Mouse (Mus musculus) layer of hippocampus, adult 8-10 months (tissue): ENCODE measurements around the gene Omg. TPM values are rescaled to one million over a fixed set of nuclear protein-coding genes. Genes with fewer than 3 reads are reported as not detected.
A peak's percentile ranks its signal among the peaks of the same experiment; 100 is the strongest.

Experiments
- DNase-seq, 2 experiments: peaks; one replicate each; pipeline ENCODE4 v3.0.0; 2022; ENCODE audit warnings: low spot score in 2 of 2
- total RNA-seq, 4 experiments: library from RNA; stranded (reverse); gene quantifications; 2 replicates each; pipeline ENCODE4 v1.2.4; 2022

Omg gene
- total RNA-seq, 4 experiments from 2014 or later, result 80.6 to 97.9 (median 89.5) TPM

DNA sequence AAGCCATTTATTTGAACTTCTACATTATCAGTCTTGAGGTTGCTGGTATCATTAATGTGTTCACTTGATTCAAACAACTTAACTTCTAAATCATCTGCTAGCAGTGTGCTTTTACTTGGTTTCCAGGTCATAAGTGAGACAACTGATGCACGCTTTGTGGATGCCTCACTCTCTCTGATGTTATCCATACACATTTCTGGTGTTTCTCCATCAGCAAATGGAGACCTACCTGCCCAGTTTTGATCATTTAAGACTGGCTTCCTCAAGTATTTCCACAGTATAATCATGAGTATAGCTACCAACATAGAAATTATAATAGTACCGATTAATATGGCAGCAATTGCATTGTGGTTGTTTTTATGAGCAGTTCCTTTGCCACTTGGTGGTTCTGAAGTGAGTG lies 11.9 kb upstream of the Omg start:
- DNase-seq, result no peak

DNA sequence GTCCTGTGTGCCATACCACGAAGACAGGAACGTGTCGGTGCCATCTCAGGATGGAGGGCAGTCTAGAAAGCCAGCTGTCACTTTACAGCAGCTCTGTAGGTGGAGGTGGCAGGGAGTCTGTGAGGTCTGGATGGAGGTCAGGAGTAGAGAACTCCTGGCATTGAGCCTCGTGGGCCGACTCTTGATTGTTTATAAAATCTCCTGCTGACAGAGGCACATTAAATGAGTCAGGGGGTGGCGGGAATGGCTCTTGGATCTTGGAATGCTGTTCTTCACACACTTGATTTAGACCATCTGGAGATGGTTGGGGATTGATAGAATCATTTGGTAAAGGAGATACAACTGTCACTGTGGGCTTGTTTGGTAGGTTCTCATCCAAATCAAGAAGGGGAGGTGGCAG lies 11.4 kb upstream of the Omg start:
- no peak for DNase-seq

DNA sequence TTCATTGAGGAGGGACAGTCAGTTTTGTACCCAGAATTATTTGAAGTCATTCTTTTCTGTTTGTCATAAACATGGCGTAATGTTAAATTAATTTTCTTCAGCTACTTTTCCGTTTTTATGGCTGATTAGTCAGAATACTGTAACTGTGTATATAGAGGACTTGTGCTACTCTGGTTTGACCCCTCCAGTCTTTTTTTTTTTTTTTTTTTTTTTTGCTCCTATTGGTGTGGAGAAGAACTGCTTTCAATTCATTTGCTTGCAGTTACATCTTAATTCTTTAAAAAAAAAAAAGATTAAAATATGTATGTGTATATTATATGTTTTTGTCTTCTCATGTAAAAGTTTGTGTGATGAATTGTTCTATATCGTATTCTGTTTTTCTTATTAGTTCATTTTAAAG lies 8.1 kb upstream of the Omg start:
- DNase-seq, result no peak

DNA sequence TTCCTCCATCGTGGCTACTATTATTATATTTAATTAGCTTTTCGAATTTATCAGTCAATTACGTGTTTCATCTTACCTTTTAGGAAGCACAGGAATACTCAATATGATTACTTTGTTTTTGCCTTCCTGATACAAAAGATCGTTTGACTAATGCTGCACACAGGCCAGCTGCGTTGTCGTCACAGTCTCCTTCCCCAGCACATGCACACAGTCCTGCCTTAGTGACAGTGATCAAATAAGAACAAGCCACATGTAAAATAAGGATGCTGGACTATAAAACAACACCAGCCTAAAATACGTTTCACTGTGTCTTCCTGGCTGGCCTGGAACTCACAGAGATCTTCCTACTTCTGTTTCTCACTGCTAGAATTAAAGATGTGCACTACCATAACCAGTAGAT lies 622 bp upstream of the Omg start:
- no peak for DNase-seq

DNA sequence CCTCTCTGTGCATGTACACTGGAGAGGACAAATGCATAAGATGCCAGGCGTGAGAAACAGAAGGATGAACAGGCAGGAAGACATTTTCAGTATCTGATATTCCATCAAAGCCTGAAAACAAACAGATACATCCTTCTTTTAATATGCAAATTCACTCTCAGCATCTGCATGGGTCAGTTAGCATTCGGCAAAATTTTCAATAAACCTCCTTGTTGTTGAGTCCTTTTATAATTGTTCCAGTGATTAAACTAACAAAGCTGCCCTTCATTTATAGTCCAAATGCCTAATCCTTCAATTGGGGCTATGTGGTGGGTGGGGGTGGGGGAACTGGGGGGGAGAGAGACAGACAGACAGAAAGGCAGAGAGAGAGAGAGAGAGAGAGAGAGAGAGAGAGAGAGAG lies 967 bp downstream of the Omg start:
- peak in 1 of 2 experiments; percentile 34 for DNase-seq

DNA sequence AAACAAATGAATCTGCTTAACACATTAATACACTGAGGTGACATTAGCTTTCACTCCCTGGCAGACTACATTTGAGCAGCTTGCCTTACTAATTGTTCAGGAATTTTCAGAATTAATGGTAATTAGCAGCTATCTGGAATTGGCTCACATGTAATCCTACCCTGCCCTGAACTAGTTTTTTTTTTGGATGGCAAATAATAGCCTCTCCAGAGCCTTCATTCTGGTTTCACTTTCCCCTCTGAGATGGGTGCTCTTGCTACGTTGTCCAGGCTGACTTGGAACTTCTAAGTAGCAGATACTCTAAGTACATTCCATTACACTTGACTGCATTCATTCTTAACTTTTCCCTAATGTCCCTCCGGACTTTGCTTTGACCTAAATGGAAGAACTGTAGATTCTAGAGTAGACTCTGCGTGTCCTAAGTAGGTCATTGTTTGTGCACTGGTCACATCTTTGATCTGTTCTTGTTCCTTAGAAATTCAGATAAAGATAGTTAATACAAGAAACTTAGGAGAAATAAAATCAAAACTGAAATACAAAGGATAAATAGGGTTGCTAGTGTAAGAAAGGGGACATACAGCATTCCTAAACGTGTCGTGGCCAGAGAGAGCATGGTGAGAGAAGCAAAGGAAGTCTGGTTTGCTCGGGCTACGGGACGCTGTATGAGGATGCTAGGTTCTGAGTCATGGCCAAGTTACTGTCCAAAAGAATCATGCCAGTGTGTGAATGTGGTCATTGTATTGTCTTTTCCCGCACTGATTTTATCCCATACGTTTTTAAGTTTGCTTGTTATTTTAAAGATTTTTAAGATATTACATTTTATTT lies 8.7 kb downstream of the Omg start:
- no peak for DNase-seq

DNA sequence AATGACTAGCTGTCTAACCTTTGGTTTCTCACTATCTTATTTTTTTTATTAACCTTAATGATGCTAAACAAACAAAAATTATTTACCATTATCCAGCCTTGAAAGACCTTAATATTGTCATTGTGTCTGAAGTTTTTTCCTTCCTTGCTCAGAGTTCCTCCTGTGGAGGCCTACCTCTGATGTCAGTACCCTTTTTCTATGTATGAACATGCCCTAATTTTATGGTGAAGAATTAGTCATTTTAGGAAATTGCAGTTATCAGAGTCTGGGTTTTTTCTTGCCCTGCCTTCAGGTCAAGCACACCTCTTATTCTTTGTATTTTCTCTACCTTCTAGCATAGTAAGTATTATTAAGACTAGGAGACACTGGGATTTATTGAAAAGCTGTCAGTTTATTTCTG lies 19.2 kb downstream of the Omg start:
- no peak for DNase-seq

DNA sequence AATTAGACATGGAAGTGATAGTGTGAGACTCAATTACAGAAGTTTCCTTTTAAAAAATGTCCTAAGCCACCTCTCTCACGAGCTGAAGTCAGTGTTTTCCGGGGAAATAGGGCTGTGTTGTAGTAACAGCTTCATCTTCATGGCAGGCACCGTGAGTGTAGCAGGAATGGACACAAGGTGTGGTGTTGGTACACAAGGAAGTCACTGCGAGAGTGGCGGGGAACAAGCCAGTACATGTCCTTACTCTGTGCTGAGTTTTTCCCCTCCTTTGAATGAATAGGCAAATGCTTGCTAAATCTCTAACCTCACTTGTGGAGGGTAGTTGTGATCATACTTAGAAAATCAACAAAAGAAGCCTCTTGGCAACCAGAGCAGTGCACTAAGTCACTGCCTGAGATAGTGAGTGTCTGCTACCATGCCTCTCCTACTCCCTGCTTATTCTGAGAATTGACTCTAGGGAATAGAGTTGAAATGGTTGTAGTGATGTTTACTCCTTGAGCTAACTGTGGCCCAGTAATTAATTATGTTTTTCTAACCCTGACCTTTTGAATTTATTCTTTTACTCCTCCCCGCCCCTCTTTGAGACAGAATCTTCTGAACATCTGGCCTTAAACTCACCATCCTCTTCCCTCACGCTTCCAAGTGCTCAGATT lies 19.9 kb downstream of the Omg start:
- DNase-seq, result no peak

DNA sequence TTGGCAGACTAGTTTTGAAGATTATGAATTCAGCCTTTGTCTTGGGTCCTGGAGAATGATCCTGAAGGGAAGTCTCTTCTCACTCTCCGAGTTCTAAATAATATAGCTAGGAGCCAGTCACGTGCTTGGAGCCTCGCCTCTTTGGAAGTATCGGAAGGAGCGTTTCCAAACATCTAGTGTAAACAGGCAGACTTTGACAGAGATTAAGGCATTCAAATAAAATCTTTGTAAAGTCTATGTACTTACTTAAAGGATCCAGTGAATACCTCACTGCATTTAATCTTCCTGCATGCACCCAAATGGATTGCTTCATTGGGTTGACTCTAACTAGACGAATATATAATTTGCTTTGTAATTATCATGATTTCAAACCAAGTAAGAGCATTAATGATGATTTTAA lies 20.5 kb downstream of the Omg start:
- no peak for DNase-seq

DNA sequence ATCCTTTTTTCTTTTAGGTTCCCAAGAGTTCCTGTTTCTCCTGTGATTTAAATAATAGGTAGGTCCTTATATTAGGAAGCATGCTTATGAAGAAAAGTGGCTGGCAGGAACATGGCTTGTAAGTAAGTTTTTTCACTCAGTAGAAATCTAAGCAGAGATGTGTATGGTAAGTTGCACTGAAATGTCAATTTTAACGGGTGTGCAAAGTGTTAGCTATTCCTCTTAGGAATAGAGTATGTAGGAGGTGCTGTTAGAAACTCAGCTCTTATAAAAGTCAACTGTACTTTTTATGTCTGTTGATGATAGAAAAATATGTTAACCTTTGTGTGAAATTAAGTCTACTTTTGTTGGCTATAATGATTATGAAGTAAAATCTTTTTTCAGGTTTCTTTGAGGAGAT lies 35.8 kb downstream of the Omg start:
- DNase-seq, result no peak

DNA sequence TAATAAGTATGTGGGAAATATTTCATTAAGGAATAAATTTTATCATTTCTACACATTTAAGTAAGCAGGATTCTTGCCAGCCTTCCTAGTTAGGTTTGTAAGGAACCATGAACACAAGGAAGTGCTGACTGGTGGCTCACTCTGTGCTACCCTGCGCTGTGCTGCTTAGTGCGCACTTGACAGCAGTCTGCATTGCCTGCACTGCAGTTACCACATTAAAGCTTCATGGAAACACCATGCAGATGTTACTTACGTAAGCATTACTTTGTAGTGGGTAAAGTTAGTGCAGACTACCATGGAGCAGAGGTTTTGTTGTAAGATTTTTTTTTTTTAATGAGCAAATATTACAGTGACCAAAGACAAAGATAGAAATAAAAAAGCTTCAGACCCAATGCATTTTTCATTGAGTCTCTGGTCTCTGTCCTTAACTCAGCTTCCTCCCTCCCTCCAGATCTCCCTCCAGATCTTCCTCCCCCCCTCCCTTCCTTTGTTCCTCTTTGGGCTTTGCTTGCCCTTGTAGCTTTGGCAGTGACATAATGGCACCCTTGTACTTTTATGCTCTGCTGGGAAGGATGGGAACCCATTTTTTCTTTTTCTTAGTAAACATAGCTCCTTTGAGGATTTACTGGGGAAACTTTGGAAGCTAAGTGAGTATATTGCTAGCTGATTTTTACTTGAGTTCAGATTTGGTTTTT lies 43.0 kb downstream of the Omg start:
- no peak for DNase-seq

DNA sequence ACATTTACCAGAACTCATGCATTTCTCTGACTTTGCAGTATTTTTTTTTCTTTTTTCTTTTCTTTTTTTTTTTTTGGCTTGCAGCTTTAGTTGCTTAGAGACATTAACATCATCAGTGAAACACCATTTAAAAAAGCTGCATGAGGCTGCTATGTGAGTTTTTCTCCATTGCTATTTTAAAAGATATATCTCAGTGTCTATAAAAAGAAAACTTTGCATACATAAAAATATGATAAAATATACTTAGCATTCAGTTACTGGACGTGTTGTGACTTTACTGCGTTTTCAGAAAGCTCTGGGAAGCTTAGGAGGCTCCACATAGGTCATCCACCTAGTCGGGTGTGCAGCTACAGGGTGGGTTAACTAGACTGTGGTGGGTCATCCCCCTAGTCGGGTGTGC lies 44.0 kb downstream of the Omg start:
- DNase-seq, result no peak

DNA sequence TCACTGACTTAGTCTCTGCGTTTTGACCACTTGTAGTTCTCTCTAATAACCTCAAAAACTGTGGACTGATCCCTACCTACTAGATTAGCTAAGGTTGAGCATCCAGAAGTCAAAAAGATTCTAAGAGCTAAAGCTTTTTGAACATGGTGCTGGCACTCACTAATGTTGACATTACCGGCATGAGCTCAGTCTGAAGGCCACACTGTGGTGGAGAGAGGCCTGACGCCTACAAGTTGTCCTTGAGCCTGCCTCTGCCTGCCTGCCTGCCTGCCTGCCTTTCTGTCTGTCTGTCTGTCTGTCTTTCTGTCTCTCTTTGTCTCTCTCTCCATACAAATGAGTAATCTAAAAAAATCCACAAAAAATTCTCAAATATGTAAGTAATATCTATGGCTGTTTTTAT lies 46.0 kb downstream of the Omg start:
- DNase-seq, result no peak

DNA sequence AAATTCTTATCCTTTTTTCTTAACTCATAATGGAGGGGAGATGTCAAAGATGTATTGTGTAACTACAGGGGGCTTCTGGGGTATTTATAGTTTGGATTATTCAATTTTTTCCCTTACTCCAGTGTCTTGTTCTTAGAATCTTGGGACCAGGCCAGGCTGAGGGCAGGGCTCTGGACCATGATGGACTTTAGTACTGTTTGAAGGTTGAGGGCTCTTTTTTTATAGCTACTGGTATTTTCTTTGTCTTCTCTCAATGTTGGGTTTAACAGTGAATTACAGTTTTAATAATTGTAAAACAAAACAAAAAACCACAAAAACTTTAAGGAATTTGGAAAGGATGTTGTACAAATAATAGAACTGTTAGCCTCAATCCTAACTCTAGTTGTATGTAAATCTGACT lies 50.9 kb downstream of the Omg start:
- DNase-seq, result no peak

Other genes with a start within 250 kb of the Omg start
- gene Wsb1, start 249.4 kb downstream of the Omg start, total RNA-seq, result 100 to 1,000 TPM in 2 of 4 experiments, 10 to 100 TPM in 2; 83.5 to 104 (median 100.0) TPM
- 1 to 10 TPM in 1 of 4 experiments, under 1 TPM in 2, not detected in 1; 0.48 to 1.2 (median 0.74) TPM for gene Gm9964, start 207.2 kb downstream of the Omg start, total RNA-seq
- 100 to 1,000 TPM; 102 to 124 (median 114) TPM for gene Nf1, start 164.4 kb downstream of the Omg start, total RNA-seq
- gene Evi2b, start 19.7 kb upstream of the Omg start, total RNA-seq, result 1 to 10 TPM in 3 of 4 experiments, under 1 TPM in 1; 0.68 to 3.7 (median 1.8) TPM
- under 1 TPM in 3 of 4 experiments, not detected in 1; 0.19 to 0.30 (median 0.29) TPM for gene Evi2, start 26.5 kb upstream of the Omg start, total RNA-seq
- gene Evi2a, start 26.5 kb upstream of the Omg start, total RNA-seq, result 10 to 100 TPM; 32.6 to 44.4 (median 40.0) TPM
- gene Rab11fip4, start 87.1 kb upstream of the Omg start, total RNA-seq, result 100 to 1,000 TPM; 157 to 175 (median 167) TPM